13 mouse cellular contexts compared by ENCODE assay signal in the genomic region with DNA sequence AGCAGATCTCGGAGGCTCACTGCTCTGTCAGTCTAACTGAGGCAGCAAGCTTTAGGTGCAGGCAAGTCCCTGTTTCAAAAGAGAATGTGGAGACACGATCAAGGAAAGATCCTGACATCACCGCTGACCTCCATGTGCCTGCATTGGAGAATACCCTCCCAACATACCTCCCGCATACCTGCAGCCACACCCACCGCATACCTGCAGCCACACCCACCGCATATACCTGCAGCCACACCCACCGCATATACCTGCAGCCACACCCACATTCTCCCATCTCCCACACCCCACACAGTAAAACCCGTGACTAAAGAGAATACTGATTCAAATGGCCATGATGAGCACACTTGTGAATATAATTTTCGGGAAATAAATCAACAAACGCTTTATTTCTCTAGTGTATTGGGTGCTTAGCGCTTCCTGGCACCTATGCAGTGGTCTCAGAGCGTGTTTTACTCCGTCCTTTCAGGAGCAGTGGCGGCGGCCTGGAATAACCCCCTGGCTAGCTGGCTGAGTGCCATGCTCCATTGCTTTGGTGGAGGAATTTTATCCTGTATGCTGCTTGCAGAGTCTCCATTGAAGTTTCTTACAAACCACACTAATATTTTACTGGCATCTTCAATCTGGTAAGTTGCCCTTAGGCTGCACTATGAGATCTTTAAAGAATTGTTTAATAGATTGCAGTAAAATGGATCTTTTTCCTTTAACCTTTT. TPM values are rescaled to one million over a fixed set of nuclear protein-coding genes. Genes with fewer than 3 reads are reported as not detected.
DNase-seq lines count a peak whose midpoint lies in the region.
"Had no signal": no experiment of that assay in that cellular context is flagged by ENCODE, and none has a peak within 500 bp of the region (broad histone marks: within the 10 kb centered on the region; RNA-seq: fewer than 3 reads in every experiment).

No protein-coding gene starts in this region.

- peak; percentile 39 to 57 for DNase-seq in cerebellum, postnatal 14 days
- no peak for DNase-seq in cerebellum, postnatal 36 days
- peak; percentile 68 for DNase-seq in kidney, postnatal 14 days
- no peak for DNase-seq in kidney, adult 11 months
- DNase-seq in right cerebral cortex, postnatal 4 days = peak; percentile 36
- no peak for DNase-seq in right cerebral cortex, adult 2 months (ENCODE audit: low spot score in 2 of 2)
- DNase-seq in kidney, postnatal 36 days = peak; percentile 42 to 76
- no peak for DNase-seq in thymus, postnatal 0 days (ENCODE audit: low spot score)
- DNase-seq: B cell, adult 2 months; cerebellum, adult 11 months; embryo, embryonic 11 days; liver, embryonic 13.5 days; right cerebral cortex, adult 18-20 months had no signal

RNA-seq across cellular contexts. Expression of a gene that starts 14.5 kb away (rescaled TPM):
- polyA plus RNA-seq in thymus, postnatal 0 days (2015; fragmentation: Nextera tagmentation; extraction: Ambion mirVana) = 6.9 TPM in 2 replicates

Comparison
In these comparisons a context has a peak if more than half of its experiments do, and no peak if none do; other contexts are left out.
1. DNase-seq: peak in cerebellum, postnatal 14 days (2 of 2), kidney, postnatal 14 days (single experiment), right cerebral cortex, postnatal 4 days (single experiment) and kidney, postnatal 36 days (2 of 2); none in cerebellum, postnatal 36 days (0 of 2), kidney, adult 11 months (single experiment), right cerebral cortex, adult 2 months (0 of 2) and thymus, postnatal 0 days (single experiment).